Mouse (Mus musculus) adrenal gland, postnatal 4 days (tissue): ENCODE data around the gene Slc34a2. TPM values are rescaled to one million over a fixed set of nuclear protein-coding genes. Genes with fewer than 3 reads are reported as not detected.

Source experiments
- DNase-seq, 2 experiments: peaks; one replicate each; pipeline ENCODE4 v3.0.0; 2021 to 2022; ENCODE audit warnings: low spot score in 2 of 2, mixed read lengths in 2 of 2
- total RNA-seq, 2 experiments: library from RNA; stranded (reverse); gene quantifications; 2 replicates each; pipeline ENCODE4 v1.2.3; 2021

Slc34a2 gene
- total RNA-seq, 2 experiments from 2014 or later = 0.90 to 1.0 TPM

- no peak for DNase-seq
Observed at GRCm38 (mm10) chr5:53025276-53025973, 12.5 kb upstream of the Slc34a2 start.

- DNase-seq = no peak
Observed at GRCm38 (mm10) chr5:53031346-53031745, 6.5 kb upstream of the Slc34a2 start.

DNA sequence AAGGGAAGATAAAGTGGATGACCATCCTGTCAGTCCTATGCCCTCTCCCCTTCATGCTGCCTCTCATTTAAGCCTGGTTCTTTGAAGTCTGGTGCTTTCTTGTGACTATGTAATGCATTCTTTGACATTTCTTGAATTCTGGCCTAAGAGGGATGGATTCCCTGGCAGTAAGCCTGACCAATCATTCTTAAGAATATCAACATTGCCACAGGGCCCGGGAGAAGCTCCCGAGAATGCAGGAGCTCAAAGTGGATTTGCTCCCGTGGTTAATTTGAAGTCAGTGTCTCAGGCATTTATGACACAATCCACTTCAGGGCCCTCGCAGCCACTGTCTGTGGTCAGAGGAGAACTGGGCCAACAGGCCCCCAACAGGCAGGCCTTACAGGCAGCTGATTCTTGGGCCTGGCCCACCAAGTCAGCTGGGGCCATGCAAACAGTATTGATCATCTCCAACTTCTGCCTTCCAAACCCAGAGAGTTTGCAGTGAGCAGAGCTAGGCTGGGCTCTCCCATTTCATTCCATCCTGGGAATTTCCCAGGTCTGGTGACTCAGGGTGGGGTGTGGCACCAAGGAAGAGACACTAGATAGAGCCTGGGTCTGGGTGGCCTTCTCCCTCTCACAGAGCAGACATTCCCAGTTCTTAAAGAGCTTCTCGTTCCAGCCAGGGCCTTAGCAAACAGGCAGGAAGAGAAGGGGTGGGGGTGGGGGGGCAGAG is 4.3 kb downstream of the Slc34a2 start:
- no peak for DNase-seq

DNA sequence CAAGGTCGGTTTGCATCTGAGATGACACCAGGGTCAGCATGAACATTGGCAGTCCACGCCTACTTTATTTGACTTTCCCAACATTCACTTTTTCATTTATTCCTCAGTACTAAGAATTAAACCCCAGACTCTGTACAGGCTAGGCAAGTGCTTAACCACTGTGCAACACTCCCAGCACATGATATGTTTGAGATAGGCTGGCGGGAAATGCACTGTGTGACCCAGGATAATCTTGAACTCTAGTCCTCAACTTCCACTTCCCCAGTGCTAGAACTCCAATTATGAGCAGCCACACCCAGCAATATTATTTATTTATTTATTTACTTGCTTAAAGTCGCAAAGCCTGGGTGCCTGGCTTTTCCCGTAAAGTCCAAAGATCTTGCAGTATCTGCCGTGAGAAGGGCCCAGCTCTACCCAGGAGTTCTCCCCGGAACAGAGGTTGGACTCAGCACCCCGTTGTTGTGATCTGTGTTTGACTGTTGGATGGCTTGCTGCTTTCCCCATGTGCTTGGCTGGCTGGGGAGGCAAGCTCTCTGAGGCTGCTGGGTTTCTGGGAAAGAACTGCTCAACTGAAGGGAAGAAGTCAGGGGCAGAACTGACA is 5.0 kb downstream of the Slc34a2 start:
- DNase-seq = no peak

GRCm38 (mm10) chr5:53043716-53044115 is 5.8 kb downstream of the Slc34a2 start:
- DNase-seq = no peak

DNA sequence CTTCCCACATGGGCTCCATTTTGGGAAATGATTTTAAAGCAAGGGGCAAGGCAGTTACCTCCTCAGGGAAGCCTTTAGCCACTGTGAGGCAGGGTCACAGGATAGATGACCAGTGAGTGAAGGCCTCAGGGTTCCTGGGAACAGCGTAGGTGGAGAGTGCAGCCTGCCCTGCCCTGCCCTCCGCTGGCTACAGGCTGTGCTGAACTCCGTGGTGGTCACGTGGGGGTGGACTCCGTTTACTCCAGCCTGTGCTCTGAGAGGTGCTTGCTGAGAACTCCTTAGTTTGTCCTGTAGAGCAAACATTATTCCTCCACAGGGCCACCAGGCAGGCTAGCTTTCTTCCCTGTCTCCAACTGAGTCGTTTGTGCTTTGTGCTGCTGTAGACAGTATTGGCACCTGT is 10.1 kb downstream of the Slc34a2 start:
- DNase-seq = no peak

- DNase-seq = no peak
Observed at GRCm38 (mm10) chr5:53048599-53048998, 10.7 kb downstream of the Slc34a2 start.

- no peak for DNase-seq
Observed at GRCm38 (mm10) chr5:53049046-53049445, 11.2 kb downstream of the Slc34a2 start.

DNA sequence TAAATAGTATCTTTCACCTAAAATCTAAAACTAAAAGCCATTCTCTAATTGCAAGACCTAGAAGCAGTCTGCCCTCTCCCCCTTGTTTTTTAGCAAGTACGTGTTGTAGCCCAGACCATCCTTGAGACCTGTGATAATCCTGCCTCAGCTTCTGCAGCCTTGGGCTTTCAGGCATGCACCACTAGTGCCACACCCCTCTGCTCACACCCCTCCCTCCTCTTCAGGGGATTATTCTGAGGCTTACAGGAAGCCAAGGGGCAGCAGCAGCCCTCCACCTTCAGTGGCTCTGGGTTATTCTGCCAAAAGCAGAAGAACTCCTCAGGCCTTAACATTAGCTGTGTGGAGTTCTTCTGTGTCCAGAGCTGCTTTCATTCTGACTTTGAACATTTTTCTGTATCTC is 13.1 kb downstream of the Slc34a2 start:
- no peak for DNase-seq

- DNase-seq = no peak
Observed at GRCm38 (mm10) chr5:53053246-53053645, 15.4 kb downstream of the Slc34a2 start.

DNA sequence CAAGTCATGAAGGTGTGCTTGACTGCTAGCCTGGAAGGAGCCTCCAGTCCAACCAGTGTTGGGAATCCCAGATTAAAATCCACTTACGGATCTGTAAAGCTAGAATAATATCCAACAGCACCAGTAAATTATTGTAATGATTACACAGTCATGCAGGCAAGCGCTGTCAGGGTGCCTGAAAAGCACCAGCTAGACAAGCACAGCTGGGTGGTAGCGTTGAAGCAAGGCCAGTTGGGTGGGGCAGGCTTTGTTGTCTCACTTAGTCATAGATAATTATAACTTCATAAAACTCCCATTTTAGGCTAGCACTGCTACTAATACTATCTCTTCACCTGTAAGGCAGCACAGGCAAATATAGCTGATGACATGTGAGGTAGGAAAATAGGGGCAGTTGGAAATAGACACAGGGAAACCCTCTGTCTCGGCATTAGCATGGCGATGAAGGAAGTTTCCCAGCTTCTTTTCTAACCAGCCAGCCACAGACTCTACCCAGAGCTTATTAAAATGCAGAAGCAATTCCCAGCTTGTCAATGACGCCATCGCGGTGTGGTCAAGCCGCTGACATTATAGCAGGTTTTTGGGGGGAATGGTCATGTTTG is 23.8 kb downstream of the Slc34a2 start:
- DNase-seq = no peak

- DNase-seq = no peak
Observed at GRCm38 (mm10) chr5:53074553-53074952, 36.7 kb downstream of the Slc34a2 start.

- no peak for DNase-seq
Observed at GRCm38 (mm10) chr5:53078453-53078852, 40.6 kb downstream of the Slc34a2 start.

- DNase-seq = no peak
Observed at GRCm38 (mm10) chr5:53087452-53087851, 49.6 kb downstream of the Slc34a2 start.

GRCm38 (mm10) chr5:53091331-53091730 is 53.5 kb downstream of the Slc34a2 start:
- DNase-seq = no peak

GRCm38 (mm10) chr5:53101848-53102473 is 64.1 kb downstream of the Slc34a2 start:
- no peak for DNase-seq

DNA sequence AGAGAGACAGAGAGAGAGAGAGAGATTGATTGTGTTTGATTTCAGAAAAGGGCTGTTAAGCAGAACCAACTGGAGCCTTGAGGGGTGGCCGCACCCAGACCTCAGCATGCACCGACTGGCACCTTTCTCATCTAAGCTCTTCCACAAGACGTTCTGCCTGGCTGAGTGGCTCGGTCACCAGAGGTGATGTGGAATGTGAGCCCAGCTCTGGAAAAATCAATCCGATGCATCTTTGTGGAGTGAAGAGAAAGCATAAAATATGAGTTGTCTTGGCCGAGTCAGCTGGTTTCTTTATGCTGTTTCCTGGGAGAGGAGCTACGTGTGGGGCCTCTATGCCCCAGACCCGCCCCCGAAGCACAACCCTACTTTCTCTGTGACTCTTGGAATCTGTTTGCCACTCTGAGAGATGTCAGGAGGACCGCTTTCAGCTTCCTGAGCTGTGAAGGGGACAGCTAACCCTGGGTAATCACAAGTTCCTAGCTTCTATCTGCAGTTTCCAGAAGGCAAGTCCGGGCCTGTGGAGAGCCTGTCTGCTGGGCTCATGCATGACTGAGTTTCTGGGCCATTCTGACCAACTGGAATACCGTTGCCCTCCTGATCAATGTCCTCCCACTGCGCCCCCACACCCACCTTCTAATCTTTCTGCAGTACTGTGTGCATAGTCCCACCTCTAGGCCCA is 66.4 kb downstream of the Slc34a2 start:
- DNase-seq = no peak

DNA sequence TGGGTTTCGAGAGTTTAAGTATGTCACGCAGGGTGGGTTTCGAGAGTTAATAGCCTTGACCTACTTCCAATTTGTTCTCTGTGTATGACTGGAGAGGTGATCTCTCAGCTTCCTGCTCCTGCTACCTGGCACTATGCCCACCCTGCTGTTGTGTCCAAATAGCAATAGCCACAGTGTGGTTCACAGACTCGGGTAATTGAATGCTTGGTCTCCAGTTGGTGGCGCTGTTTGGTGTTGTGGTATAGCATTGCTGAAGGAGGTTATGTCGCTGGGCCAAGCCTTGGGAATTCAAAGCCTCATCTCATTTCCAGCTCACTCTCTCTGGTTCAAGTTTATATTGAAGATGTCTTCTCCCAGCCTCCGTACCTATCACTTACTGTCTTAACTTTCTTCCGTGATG is 67.8 kb downstream of the Slc34a2 start:
- peak in 1 of 2 experiments; percentile 13 for DNase-seq

- no peak for DNase-seq
Observed at GRCm38 (mm10) chr5:53106125-53106524, 68.2 kb downstream of the Slc34a2 start.

- no peak for DNase-seq
Observed at GRCm38 (mm10) chr5:53106731-53107130, 68.8 kb downstream of the Slc34a2 start.

DNA sequence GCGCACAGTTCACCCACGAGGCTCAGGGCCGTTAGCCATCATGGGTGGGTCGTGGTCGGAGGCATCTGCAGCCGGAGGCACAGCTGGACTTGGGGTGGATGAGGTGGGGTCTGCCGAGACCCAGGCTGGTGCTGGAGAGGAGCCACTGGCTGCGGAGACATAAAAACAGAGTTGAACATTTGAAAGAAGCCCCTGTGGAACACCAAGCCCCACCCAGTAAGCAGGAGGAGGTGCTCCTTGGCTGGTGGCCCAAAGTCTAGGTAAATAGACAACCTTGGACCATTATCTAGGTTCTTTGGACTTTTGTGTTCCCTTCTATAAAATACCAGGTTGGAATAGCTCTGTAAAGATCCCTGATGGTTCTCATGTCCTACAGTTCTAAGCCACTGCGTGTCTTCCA is 70.1 kb downstream of the Slc34a2 start:
- DNase-seq = no peak
